Mouse (Mus musculus) embryonic facial prominence, embryonic 15.5 days (tissue): ENCODE measurements around the gene Mrpl50. TPM values are rescaled to one million over a fixed set of nuclear protein-coding genes. Genes with fewer than 3 reads are reported as not detected.

Experiments used
- ATAC-seq: fragments of 200-750 bp; cut with Nextera tagmentation; 2 replicates; pipeline ENCODE4 v1.8.0; 2017; ENCODE audit warnings: low read depth, moderate TSS enrichment; ENCODE audit not compliant: insufficient number of reproducible peaks, low FRiP score, low TSS enrichment
- H3K27ac ChIP-seq: fragments of 300-500 bp; sonication (generic); replicated peaks from 2 replicates; pipeline ENCODE4 v1.5.1; 2015; ENCODE audit warnings: mild to moderate bottlenecking, inconsistent platforms
- H3K27me3 ChIP-seq: fragments of 300-500 bp; sonication (generic); 2 replicates; pipeline ENCODE4 v1.6.1; 2015; ENCODE audit warnings: inconsistent platforms
- H3K36me3 ChIP-seq: fragments of 300-500 bp; sonication (generic); 2 replicates; pipeline ENCODE4 v1.6.1; 2015; ENCODE audit warnings: mild to moderate bottlenecking, inconsistent platforms
- H3K4me1 ChIP-seq: fragments of 300-500 bp; sonication (generic); 2 replicates; pipeline ENCODE4 v1.6.1; 2015; ENCODE audit warnings: inconsistent platforms
- H3K4me2 ChIP-seq: fragments of 300-500 bp; sonication (generic); replicated peaks from 2 replicates; pipeline ENCODE4 v1.6.1; 2015; ENCODE audit warnings: mild to moderate bottlenecking, inconsistent platforms
- H3K4me3 ChIP-seq: fragments of 300-500 bp; sonication (generic); replicated peaks from 2 replicates; pipeline ENCODE4 v1.5.1; 2015; ENCODE audit warnings: mild to moderate bottlenecking, inconsistent platforms
- H3K9ac ChIP-seq: fragments of 300-500 bp; sonication (generic); 2 replicates; pipeline ENCODE4 v1.6.1; 2015; ENCODE audit warnings: inconsistent platforms
- H3K9me3 ChIP-seq: fragments of 300-500 bp; sonication (generic); replicated peaks from 2 replicates; pipeline ENCODE4 v1.6.1; 2016; ENCODE audit warnings: inconsistent platforms
- WGBS: fragments of 180-500 bp; shearing (Covaris S2); methylation state at CpG from one replicate; pipeline ENCODE4 v1.1.7; 2015; 5-methylcytosine and 5-hydroxymethylcytosine counted together
- polyA plus RNA-seq: library from polyadenylated mRNA; unstranded; fragments of >200 nt; fragmentation: Nextera tagmentation; extraction: Ambion mirVana; gene quantifications from 2 replicates; pipeline ENCODE4 v1.2.1, GENCODE M21; 2015

Mrpl50 gene
- polyA plus RNA-seq, 1 experiment from 2014 or later: 68.9 TPM

- Histone ChIP-seq H3K9me3 (no peaks in the 10 kb centered on the region), H3K36me3 (no peaks in the 10 kb centered on the region), H3K27me3 (no peaks in the 10 kb centered on the region), H3K4me1 (no peaks in the 10 kb centered on the region), H3K4me2 (no peak overlapping the region), H3K9ac (no peak overlapping the region), H3K27ac (no peak overlapping the region), H3K4me3 (no peak overlapping the region)
- ATAC-seq: no peak
- 66% methylated on average over 3 of the region's 3 CpGs for WGBS
These were observed 51.3 kb downstream of the Mrpl50 start for GRCm38 (mm10) chr4:49469435-49470151.

DNA sequence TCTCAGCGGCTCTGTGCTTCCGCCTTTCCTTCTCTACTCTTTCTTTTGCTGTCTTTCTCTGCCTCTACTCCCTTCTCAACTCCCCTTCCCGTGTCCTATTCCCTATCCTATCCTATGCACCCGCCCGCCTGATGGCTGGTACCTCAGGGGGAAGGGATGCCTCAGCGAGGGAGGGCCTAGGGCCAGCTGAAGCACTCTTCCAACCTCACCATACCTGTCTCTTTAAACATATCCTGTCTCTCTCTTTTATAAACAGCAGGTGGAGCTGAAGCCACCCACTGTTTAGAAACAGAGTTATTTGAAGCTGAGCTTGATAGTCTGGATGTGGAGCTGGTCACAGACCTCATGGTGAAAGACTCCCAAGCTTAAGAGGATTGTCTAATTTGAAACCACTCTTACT lies 53.5 kb downstream of the Mrpl50 start:
- Histone ChIP-seq H3K36me3 (no peaks in the 10 kb centered on the region), H3K27me3 (no peaks in the 10 kb centered on the region), H3K9me3 (no peaks in the 10 kb centered on the region), H3K9ac (no peak overlapping the region), H3K4me1 (no peaks in the 10 kb centered on the region), H3K27ac (no peak overlapping the region), H3K4me2 (no peak overlapping the region), H3K4me3 (no peak overlapping the region)
- ATAC-seq: no peak
- WGBS: 90% methylated on average over 6 of the region's 6 CpGs

Other genes with a start within 250 kb of the Mrpl50 start
- not detected in 2 replicates for gene Acnat2, start 112.9 kb downstream of the Mrpl50 start, polyA plus RNA-seq
- gene Acnat1, start 47.2 kb downstream of the Mrpl50 start, polyA plus RNA-seq: 0.15 and 0.45 TPM in 2 replicates
- 0.22 TPM in 1 of 2 replicates, not detected in the other for gene Baat, start 14.5 kb downstream of the Mrpl50 start, polyA plus RNA-seq
- gene Zfp189, start 83 bp upstream of the Mrpl50 start, polyA plus RNA-seq: 7.5 TPM in 2 replicates
- gene Aldob, start 28.5 kb upstream of the Mrpl50 start, polyA plus RNA-seq: 0.08 and 0.23 TPM in 2 replicates
- 35.7 and 39.3 TPM in 2 replicates for gene Tmem246, start 76.8 kb upstream of the Mrpl50 start, polyA plus RNA-seq
- gene Rnf20, start 110.9 kb upstream of the Mrpl50 start, polyA plus RNA-seq: 37.7 and 43.1 TPM in 2 replicates
- 0.05 and 0.07 TPM in 2 replicates for gene Ppp3r2, start 160.9 kb upstream of the Mrpl50 start, polyA plus RNA-seq